Mouse (Mus musculus) stomach, embryonic 16.5 days (tissue): ENCODE results near the gene Cbfa2t2. TPM values are rescaled to one million over a fixed set of nuclear protein-coding genes. Genes with fewer than 3 reads are reported as not detected.

Experiments used
- ATAC-seq: fragments of 200-750 bp; cut with Nextera tagmentation; 2 replicates; pipeline ENCODE4 v1.8.0; 2017; ENCODE audit warnings: moderate number of reproducible peaks, moderate TSS enrichment; ENCODE audit not compliant: insufficient read depth, low FRiP score
- H3K27ac ChIP-seq: fragments of 300-500 bp; sonication (generic); 2 replicates; pipeline ENCODE4 v1.5.1; 2014; ENCODE audit warnings: low read length
- H3K27me3 ChIP-seq: fragments of 300-500 bp; sonication (generic); 2 replicates; pipeline ENCODE4 v1.6.1; 2014; ENCODE audit warnings: low read length, control low read depth, mixed read lengths; ENCODE audit not compliant: control insufficient read depth, insufficient read depth
- H3K36me3 ChIP-seq: fragments of 300-500 bp; sonication (generic); 2 replicates; pipeline ENCODE4 v1.6.1; 2014; ENCODE audit warnings: low read length; ENCODE audit not compliant: control insufficient read depth, insufficient read depth
- H3K4me1 ChIP-seq: fragments of 300-500 bp; sonication (generic); 2 replicates; pipeline ENCODE4 v1.6.1; 2014; ENCODE audit warnings: low read length, control low read depth, mixed read lengths; ENCODE audit not compliant: control insufficient read depth, insufficient read depth
- H3K4me2 ChIP-seq: fragments of 300-500 bp; sonication (generic); 2 replicates; pipeline ENCODE4 v1.6.1; 2014; ENCODE audit warnings: low read depth, low read length, mixed read lengths
- H3K4me3 ChIP-seq: fragments of 300-500 bp; sonication (generic); replicated peaks from 2 replicates; pipeline ENCODE4 v1.5.1; 2014; ENCODE audit warnings: mild to moderate bottlenecking, low read length
- H3K9ac ChIP-seq: fragments of 300-500 bp; sonication (generic); 2 replicates; pipeline ENCODE4 v1.6.1; 2014; ENCODE audit warnings: low read length
- H3K9me3 ChIP-seq: fragments of 300-500 bp; sonication (generic); replicated peaks from 2 replicates; pipeline ENCODE4 v1.6.1; 2016; ENCODE audit warnings: low read length, control low read depth; ENCODE audit not compliant: control insufficient read depth
- WGBS: fragments of 180-500 bp; shearing (Covaris S2); extraction: QIAGEN DNeasy Blood & Tissue Kit; methylation state at CpG from one replicate; pipeline ENCODE4 v1.1.7; 2014; 5-methylcytosine and 5-hydroxymethylcytosine counted together
- polyA plus RNA-seq: library from polyadenylated mRNA; unstranded; fragments of >200 nt; fragmentation: Nextera tagmentation; extraction: Ambion mirVana; gene quantifications from 2 replicates; pipeline ENCODE4 v1.2.1, GENCODE M21; 2015

The Cbfa2t2 gene
- polyA plus RNA-seq, 1 experiment from 2014 or later = 32.8 TPM

DNA sequence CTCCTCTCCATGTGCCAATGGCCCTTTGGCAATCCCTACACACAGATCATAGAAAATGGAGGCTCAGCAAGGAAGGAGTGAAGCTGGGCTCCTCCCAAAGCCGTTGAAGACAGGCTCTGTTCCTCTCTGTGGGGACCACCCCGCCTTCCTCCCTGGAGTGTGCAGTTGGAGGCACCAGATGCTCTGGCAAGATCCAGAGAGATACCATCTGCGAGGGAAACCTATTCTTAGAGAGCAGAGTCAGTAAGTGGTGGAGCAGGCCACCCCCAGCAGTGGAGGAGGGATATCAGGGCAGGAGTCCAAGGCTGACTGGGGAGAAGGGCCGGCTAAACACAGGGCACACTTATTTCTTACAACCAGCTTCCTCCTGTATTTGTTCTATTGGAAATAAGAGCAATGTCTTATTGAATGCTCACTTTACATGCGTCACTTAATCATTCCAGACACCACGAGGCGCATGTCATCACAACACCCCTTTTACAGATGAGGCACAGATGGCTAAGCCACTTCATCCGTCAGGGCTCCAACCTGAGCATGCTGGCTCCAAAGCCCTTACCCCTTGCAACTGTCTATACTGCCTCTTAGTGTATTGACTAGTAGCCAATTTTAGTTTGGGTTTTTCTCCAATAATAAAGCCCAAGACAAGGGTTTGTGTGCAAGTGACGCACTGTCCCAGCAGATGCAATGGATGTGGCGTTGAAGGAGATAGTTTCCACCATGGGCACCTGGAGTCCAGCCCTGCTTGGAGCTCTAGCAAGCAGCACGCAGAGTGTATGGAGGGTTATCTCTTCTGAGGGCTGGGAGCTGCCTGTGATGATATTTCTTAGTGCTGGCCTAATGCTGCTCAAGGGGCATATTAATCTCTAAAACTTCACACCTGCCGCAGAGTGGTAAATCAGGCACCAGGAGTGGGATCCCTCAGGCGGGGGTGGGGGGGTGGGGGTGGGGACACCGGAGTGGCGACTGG, 147.9 kb downstream of the Cbfa2t2 start:
- Histone ChIP-seq H3K36me3 (peaks cover 5% of the 10 kb centered on the region; the same call in 1 of the 2 replicates), H3K4me2 (no peak overlapping the region), H3K4me1 (0 out of 2 replicates have a peak, but pooled peaks cover 7% of the 10 kb centered on the region), H3K9me3 (peaks cover 4% of the 10 kb centered on the region; the same call in 1 of the 2 replicates), H3K27me3 (no peaks in the 10 kb centered on the region), H3K4me3 (no peak overlapping the region), H3K27ac (no peak overlapping the region), H3K9ac (no peak overlapping the region; the same call in 1 of the 2 replicates)
- WGBS = 49% methylated on average over 15 of the region's 15 CpGs
- peak; percentile 67; the same call in 1 of the 2 replicates for ATAC-seq

DNA sequence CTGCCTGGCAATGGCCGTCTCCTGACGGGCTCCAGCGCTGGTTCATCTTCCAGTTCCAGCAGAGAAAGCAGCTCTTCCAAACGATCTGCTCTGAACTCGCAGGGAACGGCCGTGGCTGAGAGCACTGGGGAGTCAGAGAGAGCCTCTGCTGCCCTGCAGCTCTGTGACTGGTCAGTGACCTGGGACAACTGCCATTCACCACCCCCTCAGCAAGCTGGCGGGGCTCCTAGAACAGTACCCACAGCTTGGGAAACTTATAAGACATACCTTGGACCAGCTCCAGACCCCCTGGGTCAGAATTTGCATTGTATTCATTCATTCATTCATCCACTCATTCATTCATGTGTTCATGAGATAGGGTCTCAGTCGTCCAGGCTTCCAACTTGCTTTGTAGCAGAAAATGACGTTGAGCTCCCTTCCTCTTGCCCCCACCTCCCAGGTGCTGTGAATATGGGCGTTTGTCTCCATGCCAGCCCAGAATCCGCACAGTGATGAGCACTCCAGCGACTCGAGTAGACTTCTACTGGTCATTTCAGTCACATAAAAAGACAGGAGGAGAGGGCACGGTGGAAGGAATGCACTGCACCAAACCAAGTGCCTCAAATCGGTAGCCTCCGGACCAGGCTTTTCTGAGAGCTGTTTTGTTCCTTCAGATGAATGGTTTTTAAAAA, 148.8 kb downstream of the Cbfa2t2 start:
- no peak for ATAC-seq
- WGBS = 68% methylated on average over 17 of the region's 17 CpGs
- Histone ChIP-seq H3K4me3 (no peak overlapping the region), H3K27ac (no peak overlapping the region), H3K9me3 (peaks cover 4% of the 10 kb centered on the region; the same call in 1 of the 2 replicates), H3K36me3 (peaks cover 5% of the 10 kb centered on the region; the same call in 1 of the 2 replicates), H3K27me3 (no peaks in the 10 kb centered on the region), H3K9ac (no peak overlapping the region), H3K4me1 (0 out of 2 replicates have a peak, but pooled peaks cover 7% of the 10 kb centered on the region), H3K4me2 (no peak overlapping the region)

DNA sequence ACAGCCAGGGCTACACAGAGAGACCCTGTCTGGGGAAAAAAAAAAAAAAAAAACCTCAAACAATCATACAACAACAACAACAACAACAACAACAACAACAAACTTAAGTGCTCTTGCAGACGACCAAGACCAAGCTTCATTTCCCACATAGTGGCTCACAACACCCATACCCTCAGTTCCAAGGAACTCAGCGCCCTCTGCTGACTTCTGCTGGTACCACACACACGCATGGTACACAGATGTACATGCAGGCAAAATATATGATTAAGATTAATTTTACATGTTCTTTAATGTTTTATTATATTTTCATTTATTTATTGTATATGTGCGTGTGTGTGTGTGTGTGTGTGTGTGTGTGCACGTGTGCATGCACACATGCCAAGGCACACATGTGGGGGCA, 150.1 kb downstream of the Cbfa2t2 start:
- no peak overlapping the region for H3K27ac ChIP-seq
- no peak for ATAC-seq
- H3K9me3 ChIP-seq = peaks cover 4% of the 10 kb centered on the region; the same call in 1 of the 2 replicates
- no peak overlapping the region for H3K4me2 ChIP-seq
- 82% methylated on average over 5 of the region's 5 CpGs for WGBS
- no peaks in the 10 kb centered on the region for H3K27me3 ChIP-seq
- peaks cover 5% of the 10 kb centered on the region; the same call in 1 of the 2 replicates for H3K36me3 ChIP-seq
- H3K4me3 ChIP-seq = no peak overlapping the region
- 0 out of 2 replicates have a peak, but pooled peaks cover 7% of the 10 kb centered on the region for H3K4me1 ChIP-seq
- H3K9ac ChIP-seq = no peak overlapping the region

Other genes starting within 250 kb of the Cbfa2t2 start
- 711 and 1,131 TPM in 2 replicates for gene Bpifb1, start 245.7 kb upstream of the Cbfa2t2 start, polyA plus RNA-seq
- 1.7 and 3.7 TPM in 2 replicates for gene Bpifb5, start 212.7 kb upstream of the Cbfa2t2 start, polyA plus RNA-seq
- not detected in 2 replicates for gene Bpifb9a, start 178.6 kb upstream of the Cbfa2t2 start, polyA plus RNA-seq
- not detected in 2 replicates for gene Bpifb9b, start 129.3 kb upstream of the Cbfa2t2 start, polyA plus RNA-seq
- 14.9 and 18.5 TPM in 2 replicates for gene Cdk5rap1, start 63.5 kb upstream of the Cbfa2t2 start, polyA plus RNA-seq
- 4.2 and 7.9 TPM in 2 replicates for gene Snta1, start 28.4 kb upstream of the Cbfa2t2 start, polyA plus RNA-seq
- gene 1700003F12Rik, start 110.6 kb downstream of the Cbfa2t2 start, polyA plus RNA-seq = 0.59 and 1.6 TPM in 2 replicates
- gene Actl10, start 115.3 kb downstream of the Cbfa2t2 start, polyA plus RNA-seq = 0.14 TPM in 1 of 2 replicates, not detected in the other
- gene Necab3, start 122.4 kb downstream of the Cbfa2t2 start, polyA plus RNA-seq = 1.4 and 1.7 TPM in 2 replicates
- 8.1 and 9.3 TPM in 2 replicates for gene E2f1, start 133.4 kb downstream of the Cbfa2t2 start, polyA plus RNA-seq
- 32.4 and 35.1 TPM in 2 replicates for gene Pxmp4, start 167.2 kb downstream of the Cbfa2t2 start, polyA plus RNA-seq
- 0.34 and 0.59 TPM in 2 replicates for gene Zfp341, start 176.8 kb downstream of the Cbfa2t2 start, polyA plus RNA-seq
- gene 4930519P11Rik, start 177.0 kb downstream of the Cbfa2t2 start, polyA plus RNA-seq = not detected in 2 replicates
- 20.7 and 23.6 TPM in 2 replicates for gene Chmp4b, start 215.2 kb downstream of the Cbfa2t2 start, polyA plus RNA-seq